Mouse (Mus musculus) urinary bladder, postnatal 25 days (tissue): ENCODE results near the gene Adgrl2.

ENCODE experiments used
- DNase-seq: peaks from one replicate; pipeline ENCODE4 v3.0.0; 2022; ENCODE audit warnings: low spot score

Gene Adgrl2

GRCm38 (mm10) chr3:148821632-148822031 is 168.7 kb downstream of the Adgrl2 start:
- DNase-seq = no peak

GRCm38 (mm10) chr3:148819323-148820046 is 170.9 kb downstream of the Adgrl2 start:
- DNase-seq = no peak

GRCm38 (mm10) chr3:148818414-148819105 is 171.8 kb downstream of the Adgrl2 start:
- DNase-seq = no peak

DNA sequence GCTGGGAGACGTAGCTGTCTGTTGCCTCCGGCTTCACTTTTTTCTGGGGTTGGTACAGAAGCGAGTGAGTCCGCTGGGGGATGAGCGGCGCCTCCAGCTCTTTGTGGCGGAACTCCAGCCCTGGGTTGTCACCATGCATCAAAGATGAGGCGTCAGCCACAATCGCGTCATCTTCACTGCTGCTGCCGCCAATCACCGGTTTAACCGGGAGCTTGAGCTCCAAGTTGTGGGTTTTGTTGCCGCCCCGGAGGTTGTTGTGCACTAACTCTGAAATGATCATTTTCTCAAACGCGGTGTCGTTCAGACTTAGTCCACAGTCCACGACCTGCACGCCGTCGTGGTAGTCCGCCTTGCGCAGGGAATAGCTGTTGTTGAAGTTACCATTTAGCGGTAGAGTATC is 172.9 kb downstream of the Adgrl2 start:
- DNase-seq = no peak

- no peak for DNase-seq
Measured at GRCm38 (mm10) chr3:148813121-148813520, 177.2 kb downstream of the Adgrl2 start.

DNA sequence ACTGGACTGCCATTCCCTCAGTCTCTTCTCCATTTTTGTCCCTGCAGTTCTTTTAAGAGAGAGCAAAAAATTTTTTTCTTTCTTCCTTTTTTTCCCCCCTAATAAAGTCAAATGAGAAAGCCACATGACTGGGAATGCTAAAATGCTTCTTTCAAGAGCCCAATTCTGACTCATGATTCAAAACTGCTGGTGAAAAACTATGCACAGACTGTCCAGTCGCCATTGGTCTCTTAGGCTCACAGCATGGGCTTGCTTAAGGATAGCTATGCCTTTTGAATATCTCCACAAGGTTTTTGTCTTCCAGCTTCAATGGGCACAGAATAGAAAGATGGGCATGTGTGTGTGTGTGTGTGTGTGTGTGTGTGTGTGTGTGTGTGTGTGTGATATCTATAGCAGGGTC is 178.3 kb downstream of the Adgrl2 start:
- DNase-seq = no peak

- DNase-seq = no peak
Measured at GRCm38 (mm10) chr3:148806977-148807376, 183.4 kb downstream of the Adgrl2 start.

DNA sequence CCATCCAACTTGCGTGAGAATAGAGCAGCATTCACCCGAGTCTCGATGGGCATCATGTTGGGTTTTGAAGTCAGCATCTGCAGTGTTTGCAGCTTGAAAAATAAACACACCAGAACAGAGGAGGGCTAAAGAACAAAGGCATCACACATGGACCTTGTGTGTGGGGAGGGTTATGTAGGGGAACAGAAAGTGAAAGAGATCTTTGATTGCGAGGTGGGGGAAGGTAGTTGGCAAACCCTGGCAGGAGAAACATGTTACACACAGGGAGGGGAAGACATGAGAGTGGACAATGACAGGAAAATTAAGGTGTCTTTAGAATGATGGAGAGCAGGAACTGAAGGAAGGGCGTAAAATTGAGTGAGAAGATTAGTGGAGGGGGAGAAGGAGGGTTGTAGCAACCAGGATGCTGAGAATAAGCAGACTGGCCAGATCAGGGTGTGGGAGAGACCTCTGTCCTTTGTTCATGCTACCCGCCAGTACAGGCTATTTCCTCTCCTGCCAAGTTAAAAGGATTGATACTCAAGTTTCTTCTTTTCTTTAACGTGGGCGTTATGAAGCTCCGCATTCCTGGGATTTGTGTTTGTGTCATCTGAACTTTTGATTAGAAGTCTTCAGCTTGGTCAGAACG is 197.0 kb downstream of the Adgrl2 start:
- no peak for DNase-seq

GRCm38 (mm10) chr3:148770310-148770709 is 220.0 kb downstream of the Adgrl2 start:
- DNase-seq = no peak
